13 mouse cellular contexts compared by ENCODE assay signal in the genomic region with DNA sequence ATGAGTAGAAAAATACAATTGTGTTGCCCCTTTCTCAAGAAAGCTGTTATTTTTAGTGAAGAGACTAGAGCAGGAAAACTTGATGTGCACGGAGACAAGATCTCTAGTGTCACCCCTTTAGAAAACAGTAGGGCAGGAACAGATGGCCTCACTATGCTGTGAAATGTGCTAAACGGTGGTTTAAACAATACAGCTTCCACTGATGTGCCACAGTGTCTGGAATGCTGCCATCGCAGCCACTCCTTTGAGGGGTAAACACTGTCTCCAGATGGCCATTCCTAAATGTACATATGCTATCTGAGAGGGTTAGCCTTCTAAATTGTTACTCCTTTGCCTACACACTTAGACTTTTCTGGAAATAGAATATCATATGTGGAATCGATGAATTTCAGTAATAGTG.
A peak's percentile ranks its signal among the peaks of the same experiment; 100 is the strongest.
DNase-seq lines count a peak whose midpoint lies in the region; ATAC-seq and TF ChIP-seq lines count a peak whose summit lies in the region.
"Had no signal": no experiment of that assay in that cellular context is flagged by ENCODE, and none has a peak within 500 bp of the region (broad histone marks: within the 10 kb centered on the region; RNA-seq: fewer than 3 reads in every experiment).

No protein-coding gene starts in this region.

- no peak for TF ChIP-seq CTCF in lung, embryonic 14.5 days (IDR thresholded peaks at IDR 0.05; ENCODE audit: low read depth)

- no peak overlapping the region for H3K9ac ChIP-seq in forebrain, embryonic 15.5 days (replicated peaks)
- H3K9ac ChIP-seq in forebrain, embryonic 11.5 days (ENCODE audit: low read length) = no peak overlapping the region
- H3K9ac ChIP-seq in lung, embryonic 14.5 days = no peak overlapping the region
- H3K9ac ChIP-seq in hindbrain, embryonic 14.5 days = no peak overlapping the region
- no peak overlapping the region for H3K9ac ChIP-seq in heart, embryonic 12.5 days
- H3K9ac ChIP-seq: embryonic facial prominence, embryonic 15.5 days; kidney, embryonic 15.5 days; limb, embryonic 15.5 days had no signal

- H3K4me3 ChIP-seq in forebrain, embryonic 15.5 days = no peak overlapping the region
- no peak overlapping the region for H3K4me3 ChIP-seq in forebrain, embryonic 11.5 days (ENCODE audit: low read depth, low read length)
- H3K4me3 ChIP-seq in lung, embryonic 14.5 days (ENCODE audit: low read depth, low read length) = no peak overlapping the region
- H3K4me3 ChIP-seq in hindbrain, embryonic 14.5 days (replicated peaks; ENCODE audit: low read length) = no peak overlapping the region
- no peak overlapping the region for H3K4me3 ChIP-seq in heart, embryonic 12.5 days
- H3K4me3 ChIP-seq: embryonic facial prominence, embryonic 15.5 days; kidney, embryonic 15.5 days; limb, embryonic 15.5 days; myocyte had no signal

- ATAC-seq in forebrain, embryonic 15.5 days (replicated peaks) = peak; percentile 89
- no peak for ATAC-seq in forebrain, embryonic 11.5 days (replicated peaks; ENCODE audit: low FRiP score)
- no peak for ATAC-seq in lung, embryonic 14.5 days (ENCODE audit: insufficient read depth)
- ATAC-seq in hindbrain, embryonic 14.5 days (ENCODE audit: low FRiP score) = peak; percentile 66; the same call in 1 of the 2 replicates
- ATAC-seq in heart, embryonic 12.5 days (ENCODE audit: insufficient number of reproducible peaks, low FRiP score) = no peak
- ATAC-seq: inflammation-experienced regulatory T-cells, adult 6 months had no signal

- no peak overlapping the region for H3K4me2 ChIP-seq in forebrain, embryonic 15.5 days (replicated peaks)
- no peak overlapping the region for H3K4me2 ChIP-seq in forebrain, embryonic 11.5 days (ENCODE audit: low read depth, low read length, severe bottlenecking)
- no peak overlapping the region for H3K4me2 ChIP-seq in lung, embryonic 14.5 days
- H3K4me2 ChIP-seq in hindbrain, embryonic 14.5 days (replicated peaks) = no peak overlapping the region
- no peak overlapping the region for H3K4me2 ChIP-seq in heart, embryonic 12.5 days
- H3K4me2 ChIP-seq: embryonic facial prominence, embryonic 15.5 days; kidney, embryonic 15.5 days; limb, embryonic 15.5 days had no signal

- 61% methylated on average over 4 of the region's 4 CpGs for WGBS in forebrain, embryonic 15.5 days
- WGBS in forebrain, embryonic 11.5 days = 72% methylated on average over 4 of the region's 4 CpGs
- 54% methylated on average over 4 of the region's 4 CpGs for whole genome bisulfite sequencing in lung, embryonic 14.5 days
- 58% methylated on average over 4 of the region's 4 CpGs for WGBS in hindbrain, embryonic 14.5 days
- WGBS in heart, embryonic 12.5 days = 68% methylated on average over 4 of the region's 4 CpGs

- no peak for DNase-seq in forebrain, embryonic 11.5 days (ENCODE audit: low spot score)
- DNase-seq in lung, embryonic 14.5 days = peak; percentile 1
- no peak for DNase-seq in lung, adult 18-20 months
- DNase-seq in hindbrain, embryonic 14.5 days (ENCODE audit: low spot score) = peak; percentile 38
- DNase-seq in right cerebral cortex, postnatal 4 days = peak; percentile 2
- DNase-seq: adrenal gland, postnatal 10 days had no signal

- H3K27me3 ChIP-seq in forebrain, embryonic 15.5 days = no peaks in the 10 kb centered on the region
- no peaks in the 10 kb centered on the region for H3K27me3 ChIP-seq in forebrain, embryonic 11.5 days (ENCODE audit: control insufficient read depth, insufficient read depth, low read length)
- no peaks in the 10 kb centered on the region for H3K27me3 ChIP-seq in lung, embryonic 14.5 days (ENCODE audit: insufficient read depth, low read length)
- no peaks in the 10 kb centered on the region for H3K27me3 ChIP-seq in hindbrain, embryonic 14.5 days (ENCODE audit: control insufficient read depth, insufficient read depth, low read length)
- H3K27me3 ChIP-seq in heart, embryonic 12.5 days (replicated peaks) = no peaks in the 10 kb centered on the region
- H3K27me3 ChIP-seq: embryonic facial prominence, embryonic 15.5 days; kidney, embryonic 15.5 days; limb, embryonic 15.5 days had no signal

- H3K4me1 ChIP-seq in forebrain, embryonic 15.5 days = no peaks in the 10 kb centered on the region
- no peaks in the 10 kb centered on the region for H3K4me1 ChIP-seq in forebrain, embryonic 11.5 days (replicated peaks; ENCODE audit: control insufficient read depth, insufficient read depth, low read length)
- H3K4me1 ChIP-seq in lung, embryonic 14.5 days (ENCODE audit: insufficient read depth) = no peaks in the 10 kb centered on the region
- H3K4me1 ChIP-seq in hindbrain, embryonic 14.5 days (replicated peaks; ENCODE audit: control insufficient read depth, insufficient read depth, low read length) = no peaks in the 10 kb centered on the region
- H3K4me1 ChIP-seq in heart, embryonic 12.5 days (replicated peaks) = no peaks in the 10 kb centered on the region
- H3K4me1 ChIP-seq: embryonic facial prominence, embryonic 15.5 days; kidney, embryonic 15.5 days; limb, embryonic 15.5 days had no signal

- no peaks in the 10 kb centered on the region for H3K36me3 ChIP-seq in forebrain, embryonic 15.5 days
- no peaks in the 10 kb centered on the region for H3K36me3 ChIP-seq in forebrain, embryonic 11.5 days (ENCODE audit: control insufficient read depth, insufficient read depth, low read length)
- no peaks in the 10 kb centered on the region for H3K36me3 ChIP-seq in lung, embryonic 14.5 days (ENCODE audit: insufficient read depth)
- no peaks in the 10 kb centered on the region for H3K36me3 ChIP-seq in hindbrain, embryonic 14.5 days (replicated peaks; ENCODE audit: control insufficient read depth, insufficient read depth)
- H3K36me3 ChIP-seq in heart, embryonic 12.5 days = no peaks in the 10 kb centered on the region
- H3K36me3 ChIP-seq: embryonic facial prominence, embryonic 15.5 days; kidney, embryonic 15.5 days; limb, embryonic 15.5 days had no signal

- H3K27ac ChIP-seq in forebrain, embryonic 15.5 days (replicated peaks) = no peak overlapping the region
- H3K27ac ChIP-seq in forebrain, embryonic 11.5 days (ENCODE audit: low read depth, low read length) = no peak overlapping the region
- no peak overlapping the region for H3K27ac ChIP-seq in lung, embryonic 14.5 days (ENCODE audit: low read depth)
- no peak overlapping the region for H3K27ac ChIP-seq in hindbrain, embryonic 14.5 days
- no peak overlapping the region for H3K27ac ChIP-seq in heart, embryonic 12.5 days (ENCODE audit: poor library complexity, severe bottlenecking)
- H3K27ac ChIP-seq: embryonic facial prominence, embryonic 15.5 days; kidney, embryonic 15.5 days; limb, embryonic 15.5 days had no signal

- no peaks in the 10 kb centered on the region for H3K9me3 ChIP-seq in forebrain, embryonic 15.5 days
- H3K9me3 ChIP-seq in forebrain, embryonic 11.5 days (ENCODE audit: control insufficient read depth, low read length) = no peaks in the 10 kb centered on the region
- H3K9me3 ChIP-seq in lung, embryonic 14.5 days (ENCODE audit: low read depth, low read length) = no peaks in the 10 kb centered on the region
- H3K9me3 ChIP-seq in hindbrain, embryonic 14.5 days (ENCODE audit: control insufficient read depth, low read length) = no peaks in the 10 kb centered on the region
- no peaks in the 10 kb centered on the region for H3K9me3 ChIP-seq in heart, embryonic 12.5 days (replicated peaks)
- H3K9me3 ChIP-seq: embryonic facial prominence, embryonic 15.5 days; kidney, embryonic 15.5 days; limb, embryonic 15.5 days had no signal

Comparison
In these comparisons a context has a peak if more than half of its experiments do, and no peak if none do; other contexts are left out.
1. ATAC-seq: peak in forebrain, embryonic 15.5 days (single experiment) and hindbrain, embryonic 14.5 days (single experiment); none in forebrain, embryonic 11.5 days (single experiment), lung, embryonic 14.5 days (single experiment) and heart, embryonic 12.5 days (single experiment).
2. DNase-seq: peak in lung, embryonic 14.5 days (single experiment), hindbrain, embryonic 14.5 days (single experiment) and right cerebral cortex, postnatal 4 days (single experiment); none in forebrain, embryonic 11.5 days (single experiment) and lung, adult 18-20 months (0 of 2).